Mouse (Mus musculus): ENCODE results near the gene Aunip. TPM values are rescaled to one million over a fixed set of nuclear protein-coding genes. Genes with fewer than 3 reads are reported as not detected.

Gene Aunip
- 2.3 TPM in 2 replicates for polyA plus RNA-seq (2015; fragmentation: Nextera tagmentation; extraction: Ambion mirVana)

GRCm38 (mm10) chr4:134510845-134511411 lies at the start of gene Aunip:
Gene Aunip, plus strand, starts transcription at chr4:134510999.
- H3K36me3 ChIP-seq: peaks cover 9% of the 10 kb centered on the region; the same call in 1 of the 2 replicates
- peak within 1 kb of the TSS; percentile 91 for H3K4me2 ChIP-seq
- peak within 1 kb of the TSS; percentile 49 for H3K4me3 ChIP-seq
- WGBS: under 1% methylated on average over 42 of the region's 42 CpGs
- no peaks in the 10 kb centered on the region for H3K9me3 ChIP-seq
- H3K27me3 ChIP-seq: no peaks in the 10 kb centered on the region
- no peak within 1 kb of the TSS for H3K27ac ChIP-seq (replicated peaks)
- peak; percentile 94 for ATAC-seq (ENCODE audit: low read depth)
- peak within 1 kb of the TSS; percentile 61 for H3K9ac ChIP-seq
- H3K4me1 ChIP-seq (replicated peaks): peaks cover 12% of the 10 kb centered on the region

- Histone ChIP-seq H3K4me3 (no peak overlapping the region), H3K27ac (replicated peaks) (no peak overlapping the region), H3K9ac (no peak overlapping the region), H3K4me2 (no peak overlapping the region), H3K27me3 (no peaks in the 10 kb centered on the region), H3K4me1 (replicated peaks) (peaks cover 10% of the 10 kb centered on the region), H3K9me3 (no peaks in the 10 kb centered on the region), H3K36me3 (no peaks in the 10 kb centered on the region)
- 85% methylated on average over 5 of the region's 5 CpGs for WGBS
- no peak for ATAC-seq (ENCODE audit: low read depth)
These were observed 49.5 kb upstream of the Aunip start for GRCm38 (mm10) chr4:134461252-134461651.

- no peaks in the 10 kb centered on the region for H3K9me3 ChIP-seq
- no peaks in the 10 kb centered on the region for H3K27me3 ChIP-seq
- no peak overlapping the region; the same call in 1 of the 2 replicates for H3K4me3 ChIP-seq
- H3K9ac ChIP-seq: peak overlapping the region; percentile 35; the same call in 1 of the 2 replicates
- peaks cover 24% of the 10 kb centered on the region for H3K4me1 ChIP-seq (replicated peaks)
- 39% methylated on average over 12 of the region's 12 CpGs for WGBS
- no peak for ATAC-seq (ENCODE audit: low read depth)
- H3K36me3 ChIP-seq: peaks cover under 1% of the 10 kb centered on the region; the same call in 1 of the 2 replicates
- H3K4me2 ChIP-seq: peak overlapping the region; percentile 26
- H3K27ac ChIP-seq (replicated peaks): peak overlapping the region; percentile 98
These were observed 45.0 kb upstream of the Aunip start for GRCm38 (mm10) chr4:134465789-134466188.

GRCm38 (mm10) chr4:134466381-134467262 lies 44.2 kb upstream of the Aunip start:
- Histone ChIP-seq H3K27ac (replicated peaks) (peak overlapping the region; percentile 98), H3K36me3 (peaks cover 8% of the 10 kb centered on the region), H3K9me3 (no peaks in the 10 kb centered on the region), H3K4me1 (replicated peaks) (peaks cover 31% of the 10 kb centered on the region), H3K27me3 (no peaks in the 10 kb centered on the region), H3K9ac (peak overlapping the region; percentile 94), H3K4me3 (peak overlapping the region; percentile 83), H3K4me2 (peak overlapping the region; percentile 83)
- ATAC-seq (ENCODE audit: low read depth): no peak
- 56% methylated on average over 11 of the region's 11 CpGs for WGBS

- Histone ChIP-seq H3K4me1 (replicated peaks) (peaks cover 41% of the 10 kb centered on the region), H3K36me3 (peaks cover 17% of the 10 kb centered on the region), H3K27ac (replicated peaks) (peak overlapping the region; percentile 98), H3K9me3 (no peaks in the 10 kb centered on the region), H3K9ac (peak overlapping the region; percentile 94), H3K4me2 (peak overlapping the region; percentile 83), H3K4me3 (peak overlapping the region; percentile 83), H3K27me3 (no peaks in the 10 kb centered on the region)
- under 1% methylated on average over 31 of the region's 31 CpGs for WGBS
- peak; percentile 52 for ATAC-seq (ENCODE audit: low read depth)
These were observed 43.2 kb upstream of the Aunip start for GRCm38 (mm10) chr4:134467435-134468214.

GRCm38 (mm10) chr4:134468215-134468575 lies 42.6 kb upstream of the Aunip start, which contains the start of gene Stmn1:
Gene Stmn1, plus strand, starts transcription at chr4:134468320.
- Histone ChIP-seq H3K27ac (replicated peaks) (peak within 1 kb of the TSS; percentile 98), H3K4me2 (peak within 1 kb of the TSS; percentile 83), H3K27me3 (no peaks in the 10 kb centered on the region), H3K4me3 (peak within 1 kb of the TSS; percentile 83), H3K9ac (peak within 1 kb of the TSS; percentile 94), H3K36me3 (peaks cover 23% of the 10 kb centered on the region), H3K4me1 (replicated peaks) (peaks cover 47% of the 10 kb centered on the region), H3K9me3 (no peaks in the 10 kb centered on the region)
- peak; percentile 96 for ATAC-seq (ENCODE audit: low read depth)
- under 1% methylated on average over 31 of the region's 31 CpGs for WGBS

GRCm38 (mm10) chr4:134468578-134469266 lies 42.1 kb upstream of the Aunip start:
- ATAC-seq (ENCODE audit: low read depth): peak; percentile 85
- H3K36me3 ChIP-seq: peaks cover 25% of the 10 kb centered on the region
- H3K27me3 ChIP-seq: no peaks in the 10 kb centered on the region
- H3K27ac ChIP-seq (replicated peaks): peak overlapping the region; percentile 98
- under 1% methylated on average over 67 of the region's 68 CpGs for WGBS
- peaks cover 48% of the 10 kb centered on the region for H3K4me1 ChIP-seq (replicated peaks)
- peak overlapping the region; percentile 83 for H3K4me3 ChIP-seq
- no peaks in the 10 kb centered on the region for H3K9me3 ChIP-seq
- peak overlapping the region; percentile 94 for H3K9ac ChIP-seq
- peak overlapping the region; percentile 83 for H3K4me2 ChIP-seq

- Histone ChIP-seq H3K9me3 (no peaks in the 10 kb centered on the region), H3K9ac (peak overlapping the region; percentile 94), H3K36me3 (peaks cover 32% of the 10 kb centered on the region), H3K27me3 (no peaks in the 10 kb centered on the region), H3K4me2 (peak overlapping the region; percentile 83), H3K27ac (replicated peaks) (peak overlapping the region; percentile 98), H3K4me1 (replicated peaks) (peaks cover 55% of the 10 kb centered on the region), H3K4me3 (peak overlapping the region; percentile 83)
- ATAC-seq (ENCODE audit: low read depth): peak; percentile 8; the same call in 1 of the 2 replicates
- 3% methylated on average over 6 of the region's 6 CpGs for WGBS
These were observed 41.4 kb upstream of the Aunip start for GRCm38 (mm10) chr4:134469341-134469796.

- WGBS: 25% methylated on average over 3 of the region's 3 CpGs
- Histone ChIP-seq H3K27me3 (no peaks in the 10 kb centered on the region), H3K4me3 (peak overlapping the region; percentile 83), H3K4me1 (replicated peaks) (peaks cover 61% of the 10 kb centered on the region), H3K36me3 (peaks cover 38% of the 10 kb centered on the region), H3K9me3 (no peaks in the 10 kb centered on the region), H3K9ac (peak overlapping the region; percentile 94), H3K27ac (replicated peaks) (peak overlapping the region; percentile 98), H3K4me2 (peak overlapping the region; percentile 83)
- ATAC-seq (ENCODE audit: low read depth): no peak
These were observed 40.8 kb upstream of the Aunip start for GRCm38 (mm10) chr4:134469985-134470384.

GRCm38 (mm10) chr4:134471469-134471868 lies 39.3 kb upstream of the Aunip start:
- peaks cover 57% of the 10 kb centered on the region for H3K4me1 ChIP-seq (replicated peaks)
- ATAC-seq (ENCODE audit: low read depth): no peak
- peaks cover 53% of the 10 kb centered on the region for H3K36me3 ChIP-seq
- H3K4me2 ChIP-seq: peak overlapping the region; percentile 83
- peak overlapping the region; percentile 83 for H3K4me3 ChIP-seq
- H3K27me3 ChIP-seq: no peaks in the 10 kb centered on the region
- H3K9me3 ChIP-seq: no peaks in the 10 kb centered on the region
- peak overlapping the region; percentile 94 for H3K9ac ChIP-seq
- H3K27ac ChIP-seq (replicated peaks): peak overlapping the region; percentile 86

GRCm38 (mm10) chr4:134473764-134474163 lies 37.0 kb upstream of the Aunip start:
- no peaks in the 10 kb centered on the region for H3K9me3 ChIP-seq
- H3K27me3 ChIP-seq: no peaks in the 10 kb centered on the region
- no peak for ATAC-seq (ENCODE audit: low read depth)
- H3K4me2 ChIP-seq: peak overlapping the region; percentile 33
- 48% methylated on average over 4 of the region's 4 CpGs for WGBS
- H3K9ac ChIP-seq: peak overlapping the region; percentile 51
- peak overlapping the region; percentile 86 for H3K27ac ChIP-seq (replicated peaks)
- H3K4me1 ChIP-seq (replicated peaks): peaks cover 56% of the 10 kb centered on the region
- H3K4me3 ChIP-seq: no peak overlapping the region
- peaks cover 60% of the 10 kb centered on the region for H3K36me3 ChIP-seq

All from neural tube, embryonic 13.5 days (tissue).